Mouse (Mus musculus) cerebellum, adult 11 months (tissue): ENCODE measurements around the gene Kcnma1.

Experiments used
- DNase-seq: peaks from one replicate; pipeline ENCODE4 v3.0.0; 2022

The Kcnma1 gene

GRCm38 (mm10) chr14:23771794-23772193 is 242.5 kb downstream of the Kcnma1 start:
- DNase-seq, result no peak

- no peak for DNase-seq
Observed at GRCm38 (mm10) chr14:23762471-23762870, 251.8 kb downstream of the Kcnma1 start.

- DNase-seq, result no peak
Observed at GRCm38 (mm10) chr14:23759626-23760025, 254.7 kb downstream of the Kcnma1 start.

- DNase-seq, result no peak
Observed at GRCm38 (mm10) chr14:23758421-23758820, 255.9 kb downstream of the Kcnma1 start.

- no peak for DNase-seq
Observed at GRCm38 (mm10) chr14:23748011-23748410, 266.3 kb downstream of the Kcnma1 start.

GRCm38 (mm10) chr14:23746976-23747375 is 267.3 kb downstream of the Kcnma1 start:
- no peak for DNase-seq

- no peak for DNase-seq
Observed at GRCm38 (mm10) chr14:23741531-23741930, 272.8 kb downstream of the Kcnma1 start.

- no peak for DNase-seq
Observed at GRCm38 (mm10) chr14:23734200-23734599, 280.1 kb downstream of the Kcnma1 start.

GRCm38 (mm10) chr14:23729377-23729776 is 284.9 kb downstream of the Kcnma1 start:
- DNase-seq, result no peak

GRCm38 (mm10) chr14:23723701-23724430 is 290.4 kb downstream of the Kcnma1 start:
- DNase-seq, result no peak

- no peak for DNase-seq
Observed at GRCm38 (mm10) chr14:23719246-23719645, 295.0 kb downstream of the Kcnma1 start.

GRCm38 (mm10) chr14:23718667-23719066 is 295.6 kb downstream of the Kcnma1 start:
- DNase-seq, result no peak

GRCm38 (mm10) chr14:23714396-23715131 is 299.7 kb downstream of the Kcnma1 start:
- no peak for DNase-seq

GRCm38 (mm10) chr14:23712891-23713290 is 301.4 kb downstream of the Kcnma1 start:
- DNase-seq, result no peak

GRCm38 (mm10) chr14:23710954-23711353 is 303.3 kb downstream of the Kcnma1 start:
- DNase-seq, result no peak

- DNase-seq, result no peak
Observed at GRCm38 (mm10) chr14:23706837-23707236, 307.5 kb downstream of the Kcnma1 start.

GRCm38 (mm10) chr14:23705647-23706046 is 308.6 kb downstream of the Kcnma1 start:
- DNase-seq, result no peak

- no peak for DNase-seq
Observed at GRCm38 (mm10) chr14:23704303-23704702, 310.0 kb downstream of the Kcnma1 start.

GRCm38 (mm10) chr14:23696341-23696740 is 317.9 kb downstream of the Kcnma1 start:
- no peak for DNase-seq

GRCm38 (mm10) chr14:23689681-23690080 is 324.6 kb downstream of the Kcnma1 start:
- no peak for DNase-seq

- no peak for DNase-seq
Observed at GRCm38 (mm10) chr14:23688513-23688912, 325.8 kb downstream of the Kcnma1 start.

GRCm38 (mm10) chr14:23684463-23685066 is 329.7 kb downstream of the Kcnma1 start:
- DNase-seq, result no peak

- no peak for DNase-seq
Observed at GRCm38 (mm10) chr14:23682758-23683157, 331.5 kb downstream of the Kcnma1 start.

- DNase-seq, result no peak
Observed at GRCm38 (mm10) chr14:23679378-23679777, 334.9 kb downstream of the Kcnma1 start.
